Mouse (Mus musculus): ENCODE measurements around the gene Ncoa1. TPM values are rescaled to one million over a fixed set of nuclear protein-coding genes. Genes with fewer than 3 reads are reported as not detected.
"Not testable (repeated sequence)": the region's sequence is repeated elsewhere in the genome, so short reads cannot be mapped to it uniquely, and the experiment has no call there.

The Ncoa1 gene
- polyA plus RNA-seq, 2 experiments: 1.1 to 1.7 TPM

GRCm38 (mm10) chr12:4252742-4253655 lies 224.0 kb downstream of the Ncoa1 start:
- Histone ChIP-seq H3K27ac (no peak overlapping the region), H3K27me3 (ENCODE audit: control insufficient read depth, insufficient read depth, low read length) (no peaks in the 10 kb centered on the region), H3K4me2 (ENCODE audit: low read depth) (peak overlapping the region; percentile 45), H3K9ac (replicated peaks) (no peak overlapping the region), H3K9me3 (ENCODE audit: control insufficient read depth, low read length) (no peaks in the 10 kb centered on the region), H3K36me3 (replicated peaks; ENCODE audit: control insufficient read depth, insufficient read depth, low read depth) (no peaks in the 10 kb centered on the region), H3K4me1 (replicated peaks; ENCODE audit: control insufficient read depth in 2 of 2, insufficient read depth in 2 of 2, low read length in 1 of 2) (peaks cover 9 to 19% of the 10 kb centered on the region in 2 experiments), H3K4me3 (ENCODE audit: insufficient read depth in 1 of 2, low read depth in 2 of 2, low read length in 2 of 2) (peak overlapping the region in 1 of 2 experiments; percentile 11; a peak in 1 of 4 replicates)
- WGBS (ENCODE audit: insufficient replicate concordance): 33% methylated on average over 16 of the region's 16 CpGs
- ATAC-seq (ENCODE audit: insufficient read depth) (peak; percentile 97), DNase-seq (ENCODE audit: low read depth in 3 of 3, low spot score in 3 of 3) (peak; percentile 58 to 59 (median 59))
- TF ChIP-seq EP300 (IDR thresholded peaks at IDR 0.05; ENCODE audit: low read depth): peak; percentile 92
- TF ChIP-seq CTCF (IDR thresholded peaks at IDR 0.05; ENCODE audit: low read depth): no peak

DNA sequence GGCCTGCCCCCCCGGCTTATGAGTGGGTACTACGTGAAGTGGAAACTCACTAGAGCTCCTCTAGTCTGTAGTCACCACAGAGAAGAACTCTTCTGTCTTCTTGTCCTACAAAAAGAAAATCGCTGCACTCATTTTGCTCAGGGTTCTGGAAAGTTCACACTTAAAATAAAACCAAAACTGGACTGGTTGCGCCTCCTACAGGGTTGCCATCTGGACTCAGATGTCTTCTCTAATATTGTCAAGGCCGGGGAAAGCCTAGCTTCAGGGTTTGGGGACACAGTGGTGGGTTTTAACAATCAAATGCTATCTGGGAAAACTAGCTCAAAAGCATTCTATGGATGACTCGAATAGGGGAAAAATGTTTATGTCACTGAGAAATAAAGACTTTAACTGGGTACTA lies 227.2 kb downstream of the Ncoa1 start:
- Histone ChIP-seq H3K27me3 (ENCODE audit: control insufficient read depth, insufficient read depth, low read length) (no peaks in the 10 kb centered on the region), H3K4me2 (ENCODE audit: low read depth) (no peak overlapping the region), H3K9me3 (ENCODE audit: control insufficient read depth, low read length) (no peaks in the 10 kb centered on the region), H3K9ac (replicated peaks) (no peak overlapping the region), H3K36me3 (replicated peaks; ENCODE audit: control insufficient read depth, insufficient read depth, low read depth) (no peaks in the 10 kb centered on the region), H3K27ac (no peak overlapping the region), H3K4me1 (replicated peaks; ENCODE audit: control insufficient read depth in 2 of 2, insufficient read depth in 2 of 2, low read length in 1 of 2) (peaks cover 9 to 19% of the 10 kb centered on the region in 2 experiments), H3K4me3 (ENCODE audit: insufficient read depth in 1 of 2, low read depth in 2 of 2, low read length in 2 of 2) (no peak overlapping the region)
- DNase-seq (ENCODE audit: low read depth in 3 of 3, low spot score in 3 of 3): no peak
- no peak for ATAC-seq (ENCODE audit: insufficient read depth)
- TF ChIP-seq CTCF (IDR thresholded peaks at IDR 0.05; ENCODE audit: low read depth): no peak
- TF ChIP-seq EP300 (IDR thresholded peaks at IDR 0.05; ENCODE audit: low read depth): no peak
- 76% methylated on average over 6 of the region's 6 CpGs for WGBS (ENCODE audit: insufficient replicate concordance)

DNA sequence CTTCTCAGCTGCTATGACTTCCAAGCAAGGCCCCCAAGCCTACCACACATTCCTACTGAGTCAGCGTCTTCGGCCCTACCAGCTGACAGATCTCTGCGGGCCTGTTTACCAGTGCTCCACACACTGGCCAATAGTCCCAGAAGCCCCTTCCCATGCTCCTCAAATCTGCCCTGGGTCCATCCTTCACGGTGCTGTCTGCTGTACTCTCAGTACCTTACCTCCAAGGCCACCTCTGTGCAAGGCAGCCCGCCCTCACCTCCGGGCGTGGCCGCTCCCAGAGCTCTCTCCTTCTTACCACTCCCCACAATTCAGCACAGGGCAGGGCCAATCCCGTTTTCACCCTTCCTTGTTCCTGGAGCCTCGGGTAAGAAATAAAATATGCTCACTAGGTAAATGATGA lies 231.2 kb downstream of the Ncoa1 start:
- no peaks in the 10 kb centered on the region for H3K36me3 ChIP-seq (replicated peaks; ENCODE audit: control insufficient read depth, insufficient read depth, low read depth)
- H3K27me3 ChIP-seq (ENCODE audit: control insufficient read depth, insufficient read depth, low read length): no peaks in the 10 kb centered on the region
- ATAC-seq (ENCODE audit: insufficient read depth): no peak
- no peak overlapping the region for H3K4me3 ChIP-seq (ENCODE audit: insufficient read depth in 1 of 2, low read depth in 2 of 2, low read length in 2 of 2)
- WGBS (ENCODE audit: insufficient replicate concordance): 67% methylated on average over 10 of the region's 10 CpGs
- H3K9me3 ChIP-seq (ENCODE audit: control insufficient read depth, low read length): no peaks in the 10 kb centered on the region
- no peaks in the 10 kb centered on the region for H3K4me1 ChIP-seq (replicated peaks; ENCODE audit: control insufficient read depth in 2 of 2, insufficient read depth in 2 of 2, low read length in 1 of 2)
- no peak for TF ChIP-seq EP300 (IDR thresholded peaks at IDR 0.05; ENCODE audit: low read depth)
- TF ChIP-seq CTCF (IDR thresholded peaks at IDR 0.05; ENCODE audit: low read depth): no peak
- no peak overlapping the region for H3K4me2 ChIP-seq (ENCODE audit: low read depth)
- no peak overlapping the region for H3K27ac ChIP-seq
- no peak for DNase-seq (ENCODE audit: low read depth in 3 of 3, low spot score in 3 of 3)
- no peak overlapping the region for H3K9ac ChIP-seq (replicated peaks)

DNA sequence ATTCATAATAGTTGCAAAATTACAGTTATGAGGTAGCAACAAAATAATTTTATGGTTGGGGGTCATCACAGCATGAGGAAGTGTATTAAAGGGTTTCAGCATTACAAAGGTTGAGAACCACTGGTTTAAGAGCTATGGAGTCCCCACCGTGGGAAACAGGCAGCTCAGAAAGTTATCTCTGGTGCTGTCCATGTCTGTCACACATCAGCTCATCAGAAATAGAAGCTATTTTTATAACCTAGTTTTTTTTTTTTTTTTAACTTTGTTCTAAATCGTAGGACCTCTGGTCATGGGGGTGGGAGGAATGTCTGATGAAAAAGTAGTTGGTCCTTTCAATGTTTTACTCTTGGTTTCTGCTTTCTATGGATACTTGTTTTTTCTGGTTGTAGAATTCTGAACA lies 233.2 kb downstream of the Ncoa1 start:
- ATAC-seq (ENCODE audit: insufficient read depth) (no peak), DNase-seq (ENCODE audit: low read depth in 3 of 3, low spot score in 3 of 3) (no peak)
- Histone ChIP-seq H3K4me3 (ENCODE audit: insufficient read depth in 1 of 2, low read depth in 2 of 2, low read length in 2 of 2) (no peak overlapping the region), H3K4me1 (replicated peaks; ENCODE audit: control insufficient read depth in 2 of 2, insufficient read depth in 2 of 2, low read length in 1 of 2) (no peaks in the 10 kb centered on the region), H3K36me3 (replicated peaks; ENCODE audit: control insufficient read depth, insufficient read depth, low read depth) (no peaks in the 10 kb centered on the region), H3K9me3 (ENCODE audit: control insufficient read depth, low read length) (no peaks in the 10 kb centered on the region), H3K27ac (no peak overlapping the region), H3K9ac (replicated peaks) (no peak overlapping the region), H3K4me2 (ENCODE audit: low read depth) (no peak overlapping the region), H3K27me3 (ENCODE audit: control insufficient read depth, insufficient read depth, low read length) (no peaks in the 10 kb centered on the region)
- TF ChIP-seq EP300 (IDR thresholded peaks at IDR 0.05; ENCODE audit: low read depth) (no peak), CTCF (IDR thresholded peaks at IDR 0.05; ENCODE audit: low read depth) (no peak)
- 54% methylated on average over 2 of the region's 2 CpGs for WGBS (ENCODE audit: insufficient replicate concordance)

GRCm38 (mm10) chr12:4240281-4240680 lies 236.7 kb downstream of the Ncoa1 start:
- H3K9me3 ChIP-seq (ENCODE audit: control insufficient read depth, low read length); ATAC-seq (ENCODE audit: insufficient read depth); H3K27ac ChIP-seq; H3K36me3 ChIP-seq (replicated peaks; ENCODE audit: control insufficient read depth, insufficient read depth, low read depth); H3K9ac ChIP-seq (replicated peaks); H3K27me3 ChIP-seq (ENCODE audit: control insufficient read depth, insufficient read depth, low read length); DNase-seq (ENCODE audit: low read depth in 3 of 3, low spot score in 3 of 3); H3K4me3 ChIP-seq (ENCODE audit: insufficient read depth in 1 of 2, low read depth in 2 of 2, low read length in 2 of 2); H3K4me1 ChIP-seq (replicated peaks; ENCODE audit: control insufficient read depth in 2 of 2, insufficient read depth in 2 of 2, low read length in 1 of 2); H3K4me2 ChIP-seq (ENCODE audit: low read depth): not testable (repeated sequence)
- WGBS (ENCODE audit: insufficient replicate concordance): 66% methylated on average over 8 of the region's 8 CpGs

Measured in liver, embryonic 14.5 days (tissue).